Mouse (Mus musculus): ENCODE results near the gene Tacc2. TPM values are rescaled to one million over a fixed set of nuclear protein-coding genes. Genes with fewer than 3 reads are reported as not detected.

Tacc2 gene
- polyA plus RNA-seq, 1 experiment from 2014 or later, result 43.8 TPM

GRCm38 (mm10) chr7:130733423-130733822 is 156.2 kb downstream of the Tacc2 start:
- ATAC-seq (ENCODE audit: insufficient number of reproducible peaks, insufficient read depth, low FRiP score, low TSS enrichment, low read depth), result no peak
- Histone ChIP-seq H3K36me3 (peaks cover 76% of the 10 kb centered on the region), H3K9me3 (no peaks in the 10 kb centered on the region), H3K4me2 (no peak overlapping the region), H3K27me3 (no peaks in the 10 kb centered on the region), H3K4me1 (peaks cover 18% of the 10 kb centered on the region), H3K4me3 (no peak overlapping the region), H3K27ac (no peak overlapping the region), H3K9ac (no peak overlapping the region)
- 95% methylated on average over 8 of the region's 8 CpGs for WGBS

- WGBS, result 97% methylated on average over 2 of the region's 2 CpGs
- ATAC-seq (ENCODE audit: insufficient number of reproducible peaks, insufficient read depth, low FRiP score, low TSS enrichment, low read depth), result no peak
- no peak overlapping the region for H3K4me3 ChIP-seq
- H3K9ac ChIP-seq, result no peak overlapping the region
- H3K4me2 ChIP-seq, result no peak overlapping the region
- peaks cover 75% of the 10 kb centered on the region for H3K36me3 ChIP-seq
- no peaks in the 10 kb centered on the region for H3K27me3 ChIP-seq
- peaks cover 18% of the 10 kb centered on the region for H3K4me1 ChIP-seq
- H3K27ac ChIP-seq, result no peak overlapping the region
- H3K9me3 ChIP-seq, result no peaks in the 10 kb centered on the region
These were observed 157.1 kb downstream of the Tacc2 start for GRCm38 (mm10) chr7:130734195-130734787.

- WGBS, result 84% methylated on average over 4 of the region's 4 CpGs
- ATAC-seq (ENCODE audit: insufficient number of reproducible peaks, insufficient read depth, low FRiP score, low TSS enrichment, low read depth), result no peak
- Histone ChIP-seq H3K36me3 (peaks cover 97% of the 10 kb centered on the region), H3K27me3 (no peaks in the 10 kb centered on the region), H3K9ac (no peak overlapping the region), H3K27ac (no peak overlapping the region), H3K4me3 (no peak overlapping the region), H3K4me1 (peaks cover 6% of the 10 kb centered on the region; the same call in 1 of the 2 replicates), H3K9me3 (no peaks in the 10 kb centered on the region), H3K4me2 (no peak overlapping the region)
These were observed 163.9 kb downstream of the Tacc2 start for GRCm38 (mm10) chr7:130741099-130741498.

- H3K4me2 ChIP-seq, result no peak overlapping the region
- peaks cover 97% of the 10 kb centered on the region for H3K36me3 ChIP-seq
- H3K9me3 ChIP-seq, result no peaks in the 10 kb centered on the region
- H3K9ac ChIP-seq, result no peak overlapping the region
- H3K4me3 ChIP-seq, result no peak overlapping the region
- 66% methylated on average over 9 of the region's 9 CpGs for WGBS
- H3K27me3 ChIP-seq, result no peaks in the 10 kb centered on the region
- peaks cover 6% of the 10 kb centered on the region; the same call in 1 of the 2 replicates for H3K4me1 ChIP-seq
- no peak for ATAC-seq (ENCODE audit: insufficient number of reproducible peaks, insufficient read depth, low FRiP score, low TSS enrichment, low read depth)
- peak overlapping the region; percentile 36 for H3K27ac ChIP-seq
These were observed 166.2 kb downstream of the Tacc2 start for GRCm38 (mm10) chr7:130743239-130744025.

- WGBS, result 91% methylated on average over 4 of the region's 4 CpGs
- Histone ChIP-seq H3K4me3 (no peak overlapping the region), H3K36me3 (peaks cover 83% of the 10 kb centered on the region), H3K27ac (no peak overlapping the region), H3K9ac (no peak overlapping the region), H3K4me2 (no peak overlapping the region), H3K4me1 (peaks cover 15% of the 10 kb centered on the region), H3K9me3 (no peaks in the 10 kb centered on the region), H3K27me3 (no peaks in the 10 kb centered on the region)
- ATAC-seq (ENCODE audit: insufficient number of reproducible peaks, insufficient read depth, low FRiP score, low TSS enrichment, low read depth), result no peak
These were observed 171.9 kb downstream of the Tacc2 start for GRCm38 (mm10) chr7:130749165-130749564.

GRCm38 (mm10) chr7:130750752-130751490 is 173.7 kb downstream of the Tacc2 start:
- Histone ChIP-seq H3K4me3 (no peak overlapping the region), H3K27ac (0 out of 2 replicates have a peak overlapping the region, but pooled peaks have one; percentile 16), H3K9me3 (no peaks in the 10 kb centered on the region), H3K4me1 (peaks cover 22% of the 10 kb centered on the region), H3K27me3 (no peaks in the 10 kb centered on the region), H3K9ac (no peak overlapping the region), H3K4me2 (no peak overlapping the region), H3K36me3 (peaks cover 78% of the 10 kb centered on the region)
- WGBS, result 60% methylated on average over 17 of the region's 17 CpGs
- ATAC-seq (ENCODE audit: insufficient number of reproducible peaks, insufficient read depth, low FRiP score, low TSS enrichment, low read depth), result no peak

- no peak overlapping the region for H3K9ac ChIP-seq
- no peak overlapping the region for H3K4me3 ChIP-seq
- H3K4me2 ChIP-seq, result no peak overlapping the region
- no peaks in the 10 kb centered on the region for H3K9me3 ChIP-seq
- 76% methylated on average over 8 of the region's 9 CpGs for WGBS
- ATAC-seq (ENCODE audit: insufficient number of reproducible peaks, insufficient read depth, low FRiP score, low TSS enrichment, low read depth), result no peak
- H3K27me3 ChIP-seq, result no peaks in the 10 kb centered on the region
- peaks cover 73% of the 10 kb centered on the region for H3K36me3 ChIP-seq
- H3K4me1 ChIP-seq, result peaks cover 22% of the 10 kb centered on the region
- H3K27ac ChIP-seq, result no peak overlapping the region
These were observed 174.4 kb downstream of the Tacc2 start for GRCm38 (mm10) chr7:130751678-130752077.

- 96% methylated on average over 2 of the region's 2 CpGs for WGBS
- Histone ChIP-seq H3K4me1 (peaks cover 22% of the 10 kb centered on the region), H3K27ac (no peak overlapping the region), H3K9me3 (no peaks in the 10 kb centered on the region), H3K9ac (no peak overlapping the region), H3K27me3 (no peaks in the 10 kb centered on the region), H3K4me3 (no peak overlapping the region), H3K4me2 (no peak overlapping the region), H3K36me3 (peaks cover 77% of the 10 kb centered on the region)
- no peak for ATAC-seq (ENCODE audit: insufficient number of reproducible peaks, insufficient read depth, low FRiP score, low TSS enrichment, low read depth)
These were observed 177.6 kb downstream of the Tacc2 start for GRCm38 (mm10) chr7:130754790-130755189.

- H3K4me2 ChIP-seq, result no peak overlapping the region
- H3K4me1 ChIP-seq, result peaks cover 12% of the 10 kb centered on the region
- no peak for ATAC-seq (ENCODE audit: insufficient number of reproducible peaks, insufficient read depth, low FRiP score, low TSS enrichment, low read depth)
- H3K36me3 ChIP-seq, result peaks cover 78% of the 10 kb centered on the region
- H3K9ac ChIP-seq, result no peak overlapping the region
- H3K4me3 ChIP-seq, result no peak overlapping the region
- H3K9me3 ChIP-seq, result no peaks in the 10 kb centered on the region
- 86% methylated on average over 7 of the region's 7 CpGs for WGBS
- no peak overlapping the region for H3K27ac ChIP-seq
- no peaks in the 10 kb centered on the region for H3K27me3 ChIP-seq
These were observed 179.2 kb downstream of the Tacc2 start for GRCm38 (mm10) chr7:130756343-130756835.

- Histone ChIP-seq H3K4me3 (no peak overlapping the region), H3K27me3 (no peaks in the 10 kb centered on the region), H3K36me3 (peaks cover 76% of the 10 kb centered on the region), H3K4me2 (no peak overlapping the region), H3K27ac (no peak overlapping the region), H3K4me1 (peaks cover 14% of the 10 kb centered on the region), H3K9me3 (no peaks in the 10 kb centered on the region), H3K9ac (no peak overlapping the region)
- WGBS, result 87% methylated on average over 11 of the region's 11 CpGs
- no peak for ATAC-seq (ENCODE audit: insufficient number of reproducible peaks, insufficient read depth, low FRiP score, low TSS enrichment, low read depth)
These were observed 180.2 kb downstream of the Tacc2 start for GRCm38 (mm10) chr7:130757326-130757865.
